Mouse (Mus musculus): Measurements from ENCODE around the gene Slc25a51.

Slc25a51 gene

DNA sequence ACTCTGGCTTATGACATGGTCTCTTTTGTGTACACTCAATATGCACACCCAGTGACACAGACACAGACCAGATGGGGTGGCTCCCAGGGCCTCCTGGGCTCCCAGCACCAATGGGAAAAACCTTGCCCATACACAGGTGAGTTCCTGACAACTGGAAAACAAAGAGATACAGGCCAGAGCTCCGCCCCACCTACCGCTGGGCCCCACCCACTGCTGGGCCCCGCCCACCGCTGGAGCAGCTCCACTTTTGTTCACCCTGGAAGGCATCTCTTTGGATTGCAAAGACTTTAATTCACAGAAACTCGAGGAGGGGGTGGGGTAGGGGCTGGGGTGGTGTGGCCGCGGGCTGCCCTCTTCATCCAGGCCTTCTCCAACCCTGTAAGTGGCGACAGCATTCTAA, 14.8 kb upstream of the Slc25a51 start:
- DNase-seq (ENCODE audit: low spot score) = no peak

- no peak for DNase-seq (ENCODE audit: low spot score)
Measured at GRCm38 (mm10) chr4:45422640-45423039, 14.1 kb upstream of the Slc25a51 start.

- DNase-seq (ENCODE audit: low spot score) = no peak
Measured at GRCm38 (mm10) chr4:45421519-45422260, 13.1 kb upstream of the Slc25a51 start.

DNA sequence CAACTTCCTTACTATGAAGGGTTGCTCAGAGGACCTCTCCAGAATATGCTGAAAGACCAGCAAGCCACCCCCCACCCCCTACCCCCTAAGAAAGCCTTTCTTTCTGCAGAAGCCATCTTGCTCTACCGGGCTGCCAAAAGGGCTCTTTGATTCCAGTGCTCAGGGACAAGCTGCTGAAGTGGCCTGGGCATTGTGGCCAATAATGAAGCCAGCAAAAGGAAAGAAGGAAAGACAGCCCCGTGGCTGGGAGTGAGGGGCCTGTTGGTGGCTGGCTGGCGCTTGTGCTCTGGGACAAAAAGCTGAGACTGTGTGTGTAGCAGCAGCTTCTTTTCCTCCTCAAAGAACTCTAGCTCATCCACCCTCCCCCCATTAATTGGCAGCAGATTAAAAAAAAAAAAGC, 12.2 kb upstream of the Slc25a51 start:
- DNase-seq (ENCODE audit: low spot score) = no peak

DNA sequence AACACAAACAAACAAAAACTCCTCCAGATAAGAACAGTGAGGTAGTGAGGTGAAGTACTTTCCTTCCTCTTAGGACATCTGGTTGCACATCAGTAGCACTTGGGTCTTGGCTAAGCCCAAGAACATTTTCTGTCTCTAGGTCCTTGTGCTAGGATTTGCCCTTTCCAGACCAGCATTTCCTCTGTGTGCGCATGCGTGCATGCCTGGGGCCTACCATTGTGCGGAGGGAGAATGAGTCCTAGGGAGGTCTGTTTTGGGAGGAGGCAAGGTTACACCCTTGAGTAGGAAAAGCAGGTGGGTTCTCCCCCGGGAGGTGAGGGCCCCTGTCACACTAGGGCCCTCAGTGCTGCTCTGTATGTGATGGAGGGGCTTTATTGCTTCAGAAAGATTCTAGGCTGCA, 10.5 kb upstream of the Slc25a51 start:
- no peak for DNase-seq (ENCODE audit: low spot score)

DNA sequence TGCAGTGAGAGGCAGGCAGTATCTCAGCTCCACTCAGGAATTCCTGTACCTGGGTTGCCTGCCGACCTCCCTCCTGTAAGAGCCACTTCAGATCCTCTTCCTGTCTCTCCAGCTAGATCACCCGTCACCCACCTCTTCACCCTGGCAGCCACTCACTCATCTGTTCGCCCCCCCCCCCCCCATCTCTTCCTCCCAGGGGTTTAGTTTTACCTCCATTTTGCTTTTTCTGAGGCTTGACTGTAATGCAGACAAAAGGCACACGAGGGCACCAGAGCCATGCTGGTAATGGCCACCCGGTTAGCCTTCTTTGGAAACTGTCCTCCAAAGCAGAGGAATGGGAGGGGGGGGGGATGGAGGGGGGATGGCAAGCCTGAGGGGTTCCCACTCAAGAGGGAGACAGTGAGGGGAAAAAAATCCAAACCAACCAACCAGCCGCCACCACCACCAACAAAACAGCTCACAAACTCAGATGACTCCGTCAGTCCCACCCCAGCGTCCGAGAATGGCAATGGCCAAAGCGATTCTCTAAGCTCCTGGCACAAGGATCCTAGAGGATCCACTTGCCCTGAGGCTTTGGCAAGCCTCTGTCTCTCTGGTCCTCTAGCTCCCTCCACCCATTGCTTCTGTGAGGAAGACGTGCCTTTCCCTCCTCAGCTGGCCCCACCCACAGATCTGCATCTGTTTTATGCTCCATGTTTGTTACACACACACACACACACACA, 9.8 kb upstream of the Slc25a51 start:
- no peak for DNase-seq (ENCODE audit: low spot score)

GRCm38 (mm10) chr4:45416314-45416713, 7.7 kb upstream of the Slc25a51 start:
- no peak for DNase-seq (ENCODE audit: low spot score)

DNA sequence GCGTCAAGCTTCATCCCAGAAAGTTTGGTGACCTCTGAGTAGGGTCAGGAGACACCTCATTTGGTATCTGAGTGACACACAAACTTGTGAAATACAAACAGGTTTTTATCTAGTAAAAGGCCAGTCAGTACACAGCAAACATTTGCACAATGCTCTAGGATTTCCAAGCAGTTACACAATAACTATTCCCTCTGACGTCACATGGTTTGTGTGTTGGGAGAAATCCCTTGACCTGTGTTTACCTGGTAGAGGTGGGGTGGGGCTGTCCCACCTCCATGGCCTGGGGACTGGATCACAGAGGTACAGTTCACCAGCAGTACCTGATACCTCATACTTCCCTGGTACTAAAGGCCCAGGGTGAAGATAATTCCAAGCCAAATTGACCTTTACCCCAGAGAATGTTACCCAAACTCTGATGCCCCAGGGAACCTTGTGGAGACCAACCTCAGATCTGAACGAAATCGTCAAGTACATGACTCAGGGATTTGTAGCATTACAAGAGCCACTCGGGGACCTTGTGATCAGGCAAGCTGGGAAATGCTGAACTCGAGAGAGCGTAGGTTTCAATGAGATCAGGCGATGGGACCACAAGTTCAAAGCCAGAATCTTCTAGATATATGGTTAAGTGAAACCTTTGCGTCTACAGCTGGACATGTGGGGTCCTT, 5.2 kb upstream of the Slc25a51 start:
- no peak for DNase-seq (ENCODE audit: low spot score)

- no peak for DNase-seq (ENCODE audit: low spot score)
Measured at GRCm38 (mm10) chr4:45412433-45413192, 4.0 kb upstream of the Slc25a51 start.

- DNase-seq (ENCODE audit: low spot score) = no peak
Measured at GRCm38 (mm10) chr4:45411181-45411790, 2.7 kb upstream of the Slc25a51 start.

- DNase-seq (ENCODE audit: low spot score) = no peak
Measured at GRCm38 (mm10) chr4:45409270-45409669, 704 bp upstream of the Slc25a51 start.

DNA sequence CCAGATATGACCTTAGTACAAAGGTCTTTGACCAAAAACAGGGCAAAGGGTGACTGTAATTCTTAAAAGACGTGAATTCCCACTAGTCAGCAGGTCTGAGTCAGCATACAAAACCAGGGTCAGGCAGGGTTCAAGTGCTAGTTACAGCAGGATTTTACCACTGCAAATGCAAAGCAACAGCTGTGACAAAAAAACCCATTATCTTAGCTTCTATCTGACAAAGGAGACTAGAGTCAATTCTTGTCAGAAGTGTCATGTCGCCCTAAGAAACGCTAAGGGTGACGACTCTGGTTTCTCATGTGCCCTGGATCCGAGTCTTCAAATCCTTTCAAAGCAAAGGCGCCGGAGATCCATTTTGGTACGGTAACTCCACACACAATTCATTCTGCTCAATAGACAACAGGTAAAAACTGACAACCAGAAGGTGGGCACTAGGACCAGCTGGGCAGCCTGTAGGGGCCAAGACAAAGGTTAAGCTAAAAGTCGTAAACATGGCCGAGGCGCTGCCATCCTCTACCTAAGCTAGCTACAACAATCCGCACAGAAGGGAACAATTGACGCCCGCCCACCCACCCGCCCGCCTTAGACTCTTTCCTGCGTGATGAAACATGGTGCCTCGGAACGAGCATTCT, 747 bp downstream of the Slc25a51 start:
- no peak for DNase-seq (ENCODE audit: low spot score)

GRCm38 (mm10) chr4:45407001-45407702, 1.4 kb downstream of the Slc25a51 start:
- DNase-seq (ENCODE audit: low spot score) = no peak

DNA sequence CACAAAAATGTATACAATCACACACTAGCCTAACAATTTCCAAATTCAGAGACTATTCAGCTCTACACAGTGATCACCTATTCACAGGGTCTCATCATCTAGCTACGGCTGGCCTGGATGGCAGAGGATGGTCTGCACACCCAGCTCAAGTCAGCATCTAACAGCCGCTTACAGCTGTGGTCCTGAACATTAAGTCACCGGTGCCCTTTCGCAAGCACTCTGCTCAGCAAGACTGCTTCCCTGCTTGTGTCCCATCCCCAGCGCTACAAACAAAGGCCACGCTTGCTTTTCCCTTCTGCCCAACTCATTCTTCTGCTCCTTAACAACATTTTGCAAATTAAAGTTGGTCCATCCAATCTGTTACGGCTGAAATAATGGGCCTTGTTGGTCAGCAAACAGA, 2.2 kb downstream of the Slc25a51 start:
- no peak for DNase-seq (ENCODE audit: low spot score)

DNA sequence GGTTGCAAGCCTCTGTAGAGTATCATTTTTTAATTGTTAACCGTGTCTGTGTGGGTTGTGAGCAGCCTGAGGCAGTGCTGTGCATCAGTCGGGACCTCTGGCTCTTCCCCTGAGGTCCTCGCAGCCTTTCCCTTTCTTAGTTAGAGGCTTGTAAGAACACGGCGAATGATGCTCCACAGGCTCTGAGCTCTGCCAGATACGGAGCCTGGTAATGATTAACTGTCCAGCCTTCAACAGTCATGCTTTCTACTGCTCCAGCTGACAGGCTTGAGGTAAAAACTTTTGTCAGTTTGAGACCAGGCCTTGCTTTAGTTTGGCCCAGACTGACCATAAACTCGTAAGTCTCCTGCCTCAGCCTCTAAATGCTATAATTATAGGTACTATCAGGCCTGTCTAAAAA, 3.3 kb downstream of the Slc25a51 start:
- no peak for DNase-seq (ENCODE audit: low spot score)

DNA sequence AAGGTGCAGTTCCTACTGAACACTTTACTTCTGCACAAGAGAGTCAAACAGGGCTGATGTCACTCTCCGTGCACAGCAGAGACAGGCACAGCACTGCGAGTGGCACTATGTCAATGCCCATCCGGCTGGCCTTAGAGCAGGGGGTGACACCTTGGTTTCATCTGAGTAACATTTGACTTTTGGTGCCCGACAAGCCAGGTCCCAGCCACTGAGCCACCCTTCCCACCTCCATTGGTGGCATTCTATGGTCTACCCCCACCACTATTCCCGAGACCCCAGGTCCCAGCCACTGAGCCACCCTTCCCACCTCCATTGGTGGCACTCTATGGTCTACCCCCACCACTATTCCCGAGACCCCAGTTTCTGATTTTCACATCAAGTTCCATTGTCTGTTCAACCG, 4.5 kb downstream of the Slc25a51 start:
- DNase-seq (ENCODE audit: low spot score) = no peak

GRCm38 (mm10) chr4:45403499-45403878, 5.1 kb downstream of the Slc25a51 start:
- DNase-seq (ENCODE audit: low spot score) = no peak

- no peak for DNase-seq (ENCODE audit: low spot score)
Measured at GRCm38 (mm10) chr4:45402878-45403498, 5.6 kb downstream of the Slc25a51 start.

DNA sequence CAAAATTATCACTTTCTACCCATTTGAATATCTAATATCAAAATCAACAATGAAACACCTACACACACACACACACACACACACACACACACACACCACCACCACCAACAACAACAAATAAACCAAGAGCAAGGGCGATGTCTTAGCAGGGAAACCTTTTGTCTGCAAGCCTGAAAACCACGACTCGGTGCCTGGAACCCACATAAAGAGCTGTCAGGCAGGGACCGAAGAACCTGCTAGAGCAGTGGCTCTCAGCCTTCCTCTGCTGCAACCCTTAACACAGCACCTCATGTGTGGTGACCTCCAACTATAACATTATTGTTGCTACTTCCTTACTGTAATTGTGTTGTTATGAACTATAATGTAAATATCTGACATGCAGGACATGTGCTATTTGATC, 6.3 kb downstream of the Slc25a51 start:
- no peak for DNase-seq (ENCODE audit: low spot score)

DNA sequence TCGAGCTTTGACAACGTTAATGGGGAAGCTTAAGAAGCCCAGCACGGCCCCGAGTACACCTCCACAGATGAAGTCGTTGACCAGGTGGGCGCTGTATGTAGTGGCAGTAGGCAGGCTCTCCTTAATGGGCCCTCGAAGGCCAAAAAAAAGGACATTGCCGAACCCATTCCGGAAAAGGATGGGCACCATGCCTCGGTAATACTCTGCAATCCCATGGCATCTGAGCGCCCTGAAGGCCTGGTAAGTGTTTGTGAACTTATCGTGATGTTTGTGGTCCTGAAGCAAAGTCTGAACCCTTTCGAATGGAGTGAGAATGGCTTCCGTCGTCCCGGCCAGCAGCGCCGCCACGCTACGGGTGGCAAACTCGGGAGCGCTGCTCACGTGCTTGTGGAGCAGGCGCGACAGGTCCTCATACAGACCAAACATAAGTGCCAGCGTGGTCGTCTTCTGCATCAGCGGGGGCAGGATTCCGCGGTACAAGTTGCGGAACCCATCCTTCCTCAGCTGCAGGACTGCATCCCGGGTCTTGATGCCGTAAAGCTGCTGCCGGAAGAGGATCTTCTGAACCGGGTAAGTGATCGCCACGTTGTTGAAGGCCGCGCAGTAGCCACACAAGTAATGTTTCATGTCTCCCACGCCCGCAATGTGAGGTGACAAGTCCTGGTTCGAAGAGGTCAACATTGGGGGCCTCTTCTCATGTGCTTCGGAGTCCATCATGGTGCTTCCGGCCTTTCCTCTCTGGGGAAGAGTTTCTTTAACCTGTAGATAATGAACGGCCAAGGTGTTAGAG, 8.9 kb downstream of the Slc25a51 start:
- no peak for DNase-seq (ENCODE audit: low spot score)

Data from ovary, postnatal 10 days (tissue).